Mouse (Mus musculus): Measurements from ENCODE around the gene Filip1. TPM values are rescaled to one million over a fixed set of nuclear protein-coding genes. Genes with fewer than 3 reads are reported as not detected.

Filip1 gene
- total and polyA plus RNA-seq, 2 experiments from 2014 or later: 3.1 to 3.6 TPM

DNA sequence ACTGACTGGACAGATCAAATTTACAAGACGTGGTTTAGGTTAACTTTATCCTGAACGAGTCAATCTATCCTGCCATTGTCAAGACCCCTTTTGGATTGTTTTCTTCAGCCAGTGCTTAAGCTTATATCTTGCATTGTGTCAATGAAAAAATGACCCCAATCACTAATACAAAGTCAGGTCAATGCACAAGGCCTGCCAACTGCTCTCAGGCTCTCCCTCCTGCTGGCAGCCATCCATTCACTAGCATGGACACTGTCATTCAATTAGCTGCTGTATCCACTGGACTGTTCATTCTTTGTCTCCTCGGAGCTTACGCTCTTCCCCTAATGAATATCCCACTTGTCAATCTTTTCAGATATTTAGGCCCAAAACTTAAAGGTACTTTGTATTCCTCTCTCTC, 189.2 kb downstream of the Filip1 start:
- WGBS: 22% methylated on average over 4 of the region's 4 CpGs
- Histone ChIP-seq H3K4me2 (ENCODE audit: low read depth, low read length, poor library complexity, severe bottlenecking) (no peak overlapping the region), H3K36me3 (ENCODE audit: insufficient read depth, low read length) (no peaks in the 10 kb centered on the region), H3K9ac (replicated peaks; ENCODE audit: low read length, poor library complexity, severe bottlenecking) (no peak overlapping the region), H3K4me3 (ENCODE audit: low read depth, low read length) (no peak overlapping the region), H3K27me3 (ENCODE audit: insufficient read depth, low read length) (no peaks in the 10 kb centered on the region), H3K4me1 (ENCODE audit: insufficient read depth, low read length) (no peaks in the 10 kb centered on the region), H3K9me3 (ENCODE audit: low read length) (no peaks in the 10 kb centered on the region), H3K27ac (ENCODE audit: low read depth, low read length) (no peak overlapping the region)
- no peak for TF ChIP-seq CTCF (IDR thresholded peaks at IDR 0.05)
- peak; percentile 46 for DNase-seq (ENCODE audit: low spot score)
- ATAC-seq (ENCODE audit: low FRiP score): no peak; the same call in 1 of the 2 replicates

DNA sequence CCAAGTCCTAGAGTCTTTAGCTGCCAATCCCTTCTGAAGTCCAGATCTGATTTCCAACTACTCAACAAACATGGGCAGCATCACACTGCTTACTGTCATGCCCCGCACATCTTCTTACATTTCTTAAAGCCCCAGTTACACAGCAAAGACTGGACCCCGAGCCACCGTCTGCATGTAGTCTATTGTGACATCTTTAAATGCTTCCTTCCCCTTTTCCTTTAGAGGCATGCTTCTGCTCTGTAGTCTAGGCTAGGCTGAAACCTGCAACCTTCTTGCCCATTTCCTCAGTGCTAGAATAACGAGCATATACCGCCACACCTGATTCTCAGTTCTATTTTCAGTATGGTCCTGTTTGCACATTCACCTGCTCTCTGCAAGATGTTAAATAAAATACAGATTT, 196.2 kb downstream of the Filip1 start:
- no peak overlapping the region for H3K9ac ChIP-seq (replicated peaks; ENCODE audit: low read length, poor library complexity, severe bottlenecking)
- no peak overlapping the region for H3K4me2 ChIP-seq (ENCODE audit: low read depth, low read length, poor library complexity, severe bottlenecking)
- no peaks in the 10 kb centered on the region for H3K27me3 ChIP-seq (ENCODE audit: insufficient read depth, low read length)
- no peak for TF ChIP-seq CTCF (IDR thresholded peaks at IDR 0.05)
- no peaks in the 10 kb centered on the region for H3K9me3 ChIP-seq (ENCODE audit: low read length)
- no peak for DNase-seq (ENCODE audit: low spot score)
- WGBS: 92% methylated on average over 5 of the region's 5 CpGs
- no peak overlapping the region for H3K27ac ChIP-seq (ENCODE audit: low read depth, low read length)
- H3K4me1 ChIP-seq (ENCODE audit: insufficient read depth, low read length): no peaks in the 10 kb centered on the region
- ATAC-seq (ENCODE audit: low FRiP score): no peak
- no peak overlapping the region for H3K4me3 ChIP-seq (ENCODE audit: low read depth, low read length)
- peaks cover 7% of the 10 kb centered on the region; the same call in 1 of the 2 replicates for H3K36me3 ChIP-seq (ENCODE audit: insufficient read depth, low read length)

DNA sequence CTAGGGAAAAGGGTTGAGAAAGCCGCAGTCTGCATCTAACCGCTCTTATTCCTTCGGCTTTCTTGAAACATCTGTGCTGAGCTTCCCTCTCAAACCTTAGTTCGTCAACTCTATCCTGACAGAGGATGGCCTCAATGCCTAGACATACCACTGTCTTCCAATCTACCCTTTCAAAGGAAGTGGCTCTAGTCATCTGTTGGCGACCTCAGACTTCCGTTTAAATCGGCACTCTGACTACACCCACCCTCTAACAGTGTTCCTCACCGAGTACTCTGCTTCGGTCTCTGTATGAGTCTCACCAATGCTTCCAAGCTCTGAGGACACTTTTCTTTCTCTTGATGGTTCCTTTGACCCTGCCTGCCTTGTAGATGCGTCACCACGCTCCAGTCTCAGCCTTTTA, 196.6 kb downstream of the Filip1 start:
- no peak overlapping the region for H3K4me3 ChIP-seq (ENCODE audit: low read depth, low read length)
- ATAC-seq (ENCODE audit: low FRiP score) (no peak), DNase-seq (ENCODE audit: low spot score) (no peak)
- WGBS: 91% methylated on average over 11 of the region's 11 CpGs
- TF ChIP-seq CTCF (IDR thresholded peaks at IDR 0.05): no peak
- H3K9me3 ChIP-seq (ENCODE audit: low read length): no peaks in the 10 kb centered on the region
- no peak overlapping the region for H3K4me2 ChIP-seq (ENCODE audit: low read depth, low read length, poor library complexity, severe bottlenecking)
- no peaks in the 10 kb centered on the region for H3K4me1 ChIP-seq (ENCODE audit: insufficient read depth, low read length)
- no peak overlapping the region for H3K9ac ChIP-seq (replicated peaks; ENCODE audit: low read length, poor library complexity, severe bottlenecking)
- no peaks in the 10 kb centered on the region for H3K27me3 ChIP-seq (ENCODE audit: insufficient read depth, low read length)
- H3K36me3 ChIP-seq (ENCODE audit: insufficient read depth, low read length): peaks cover 7% of the 10 kb centered on the region; the same call in 1 of the 2 replicates
- no peak overlapping the region for H3K27ac ChIP-seq (ENCODE audit: low read depth, low read length)

DNA sequence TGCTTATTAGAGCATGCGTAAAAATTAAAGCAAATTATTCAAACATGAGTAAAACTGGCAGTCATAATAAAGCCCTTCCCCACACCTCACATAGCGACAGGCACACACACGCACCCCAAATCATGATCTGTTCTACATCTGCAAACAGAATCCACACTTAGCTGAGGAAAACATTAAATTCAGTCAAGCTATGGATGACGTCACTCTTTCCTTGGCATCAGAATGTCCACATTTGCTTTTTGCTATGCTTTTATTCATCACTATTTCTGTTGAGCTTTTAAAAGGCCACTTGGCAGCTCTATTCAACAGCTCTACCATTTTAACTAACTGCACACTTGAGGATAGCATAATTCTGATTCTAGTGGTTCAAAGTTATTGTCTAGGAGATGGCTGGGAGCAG, 198.1 kb downstream of the Filip1 start:
- H3K9me3 ChIP-seq (ENCODE audit: low read length): no peaks in the 10 kb centered on the region
- no peak overlapping the region for H3K4me3 ChIP-seq (ENCODE audit: low read depth, low read length)
- no peaks in the 10 kb centered on the region for H3K27me3 ChIP-seq (ENCODE audit: insufficient read depth, low read length)
- H3K36me3 ChIP-seq (ENCODE audit: insufficient read depth, low read length): peaks cover 7% of the 10 kb centered on the region; the same call in 1 of the 2 replicates
- no peaks in the 10 kb centered on the region for H3K4me1 ChIP-seq (ENCODE audit: insufficient read depth, low read length)
- 84% methylated on average over 4 of the region's 4 CpGs for WGBS
- TF ChIP-seq CTCF (IDR thresholded peaks at IDR 0.05): no peak
- H3K27ac ChIP-seq (ENCODE audit: low read depth, low read length): no peak overlapping the region
- no peak overlapping the region for H3K4me2 ChIP-seq (ENCODE audit: low read depth, low read length, poor library complexity, severe bottlenecking)
- DNase-seq (ENCODE audit: low spot score): no peak
- H3K9ac ChIP-seq (replicated peaks; ENCODE audit: low read length, poor library complexity, severe bottlenecking): no peak overlapping the region
- ATAC-seq (ENCODE audit: low FRiP score): no peak

DNA sequence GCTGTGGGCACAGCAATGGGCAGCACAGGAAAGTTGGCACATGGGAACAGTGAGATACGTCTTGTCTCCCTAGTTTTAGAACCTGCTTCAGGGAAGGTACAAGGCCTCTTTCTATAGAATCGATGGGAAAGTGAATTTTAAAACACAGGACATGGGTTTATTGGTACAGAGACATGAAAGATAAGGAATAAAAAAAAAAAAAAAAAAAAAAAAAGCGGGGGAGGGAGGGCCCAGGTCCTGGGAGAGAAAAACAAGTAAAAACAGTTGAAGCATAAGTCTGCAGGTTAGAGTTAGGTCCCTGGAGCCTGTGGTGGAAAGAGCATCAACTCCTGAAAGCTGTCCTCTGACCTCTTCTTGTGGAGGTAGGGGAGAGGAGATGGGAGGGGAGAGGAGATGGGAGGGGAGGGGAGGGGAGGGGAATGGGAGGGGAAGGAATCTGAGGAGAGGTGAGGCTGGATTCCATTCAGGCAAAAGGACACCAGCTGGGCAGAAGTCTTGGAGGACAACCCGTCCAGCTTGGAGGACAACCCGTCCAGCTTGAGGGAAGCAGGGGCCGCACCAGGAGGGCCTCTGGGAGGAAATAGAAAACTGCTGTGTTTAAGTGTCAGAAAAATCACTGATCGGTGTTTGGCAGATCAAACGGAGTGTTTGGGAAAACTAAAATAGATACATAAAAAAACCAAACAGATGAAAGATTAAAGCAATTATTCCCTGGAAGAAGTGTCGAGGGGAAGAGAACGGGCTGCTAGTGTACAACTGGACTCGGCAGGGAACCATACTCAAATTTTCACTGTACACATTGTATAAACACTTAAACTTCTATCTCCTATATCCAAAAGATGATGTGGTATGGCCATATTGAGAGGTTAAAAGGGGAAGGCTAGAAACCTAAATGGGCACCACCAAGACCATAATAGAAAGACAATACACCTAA, 201.4 kb downstream of the Filip1 start:
- no peak overlapping the region for H3K9ac ChIP-seq (replicated peaks; ENCODE audit: low read length, poor library complexity, severe bottlenecking)
- no peak overlapping the region for H3K27ac ChIP-seq (ENCODE audit: low read depth, low read length)
- H3K9me3 ChIP-seq (ENCODE audit: low read length): no peaks in the 10 kb centered on the region
- H3K36me3 ChIP-seq (ENCODE audit: insufficient read depth, low read length): 0 out of 2 replicates have a peak, but pooled peaks cover under 1% of the 10 kb centered on the region
- no peak overlapping the region for H3K4me3 ChIP-seq (ENCODE audit: low read depth, low read length)
- TF ChIP-seq CTCF (IDR thresholded peaks at IDR 0.05): no peak
- WGBS: 80% methylated on average over 10 of the region's 11 CpGs
- no peak for ATAC-seq (ENCODE audit: low FRiP score)
- no peak for DNase-seq (ENCODE audit: low spot score)
- no peak overlapping the region for H3K4me2 ChIP-seq (ENCODE audit: low read depth, low read length, poor library complexity, severe bottlenecking)
- H3K4me1 ChIP-seq (ENCODE audit: insufficient read depth, low read length): no peaks in the 10 kb centered on the region
- no peaks in the 10 kb centered on the region for H3K27me3 ChIP-seq (ENCODE audit: insufficient read depth, low read length)

DNA sequence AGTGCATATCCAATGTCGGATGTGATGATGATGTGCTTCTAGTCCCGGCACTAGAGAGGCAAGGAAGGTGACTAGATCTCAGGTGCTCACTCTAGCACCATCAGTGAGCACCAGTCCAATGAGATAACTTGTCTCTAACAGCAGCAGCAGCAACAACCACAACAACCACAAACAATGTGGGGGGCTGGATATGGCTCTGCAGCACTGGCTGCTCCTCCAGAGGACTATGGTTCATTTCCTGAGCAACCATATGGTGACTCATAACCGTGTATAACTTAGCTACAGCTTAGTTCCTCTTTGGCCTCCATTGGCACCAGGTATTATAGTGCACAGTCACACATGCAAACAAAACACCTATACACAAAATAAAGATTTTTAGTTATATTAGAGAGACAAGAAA, 202.1 kb downstream of the Filip1 start:
- ATAC-seq (ENCODE audit: low FRiP score) (no peak), DNase-seq (ENCODE audit: low spot score) (no peak)
- Histone ChIP-seq H3K9ac (replicated peaks; ENCODE audit: low read length, poor library complexity, severe bottlenecking) (no peak overlapping the region), H3K36me3 (ENCODE audit: insufficient read depth, low read length) (no peaks in the 10 kb centered on the region), H3K27ac (ENCODE audit: low read depth, low read length) (no peak overlapping the region), H3K9me3 (ENCODE audit: low read length) (no peaks in the 10 kb centered on the region), H3K4me3 (ENCODE audit: low read depth, low read length) (no peak overlapping the region), H3K4me1 (ENCODE audit: insufficient read depth, low read length) (no peaks in the 10 kb centered on the region), H3K27me3 (ENCODE audit: insufficient read depth, low read length) (no peaks in the 10 kb centered on the region), H3K4me2 (ENCODE audit: low read depth, low read length, poor library complexity, severe bottlenecking) (no peak overlapping the region)
- TF ChIP-seq CTCF (IDR thresholded peaks at IDR 0.05): no peak
- 77% methylated on average over 3 of the region's 3 CpGs for WGBS

Measured in midbrain, postnatal 0 days (tissue).